Mouse (Mus musculus) inflammation-experienced regulatory T-cells, adult 6 months (primary cell): ENCODE data around the gene Ptprf. TPM values are rescaled to one million over a fixed set of nuclear protein-coding genes. Genes with fewer than 3 reads are reported as not detected.

ENCODE experiments used
- ATAC-seq: one replicate; pipeline ENCODE4 v1.8.0; 2017
- polyA plus RNA-seq, 3 experiments: library from polyadenylated mRNA; unstranded; fragments of 100-300 nt; shearing (Covaris generic); gene quantifications; one replicate each; pipeline ENCODE4 v1.2.1; 2017

Gene Ptprf
- polyA plus RNA-seq, 3 experiments from 2014 or later, result 0.11 to 0.92 (median 0.56) TPM

DNA sequence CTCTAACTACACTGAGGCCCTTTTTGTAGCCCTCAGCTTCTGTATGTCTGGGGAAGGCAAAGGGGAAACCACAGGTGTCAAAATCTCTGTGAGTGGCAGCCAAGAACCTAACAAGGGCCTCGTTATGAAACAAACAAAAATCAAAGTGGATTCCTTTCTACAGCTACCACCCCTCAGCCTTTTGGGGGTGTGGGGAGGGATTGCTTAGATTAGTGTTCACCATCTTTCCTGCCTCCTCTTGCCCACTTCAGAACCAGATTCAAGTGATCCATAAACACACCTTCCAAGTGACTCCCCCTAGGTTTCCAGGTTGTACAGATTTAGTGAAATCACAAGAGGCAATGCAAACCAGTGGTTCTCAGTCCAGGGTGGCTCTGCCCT, 9.0 kb downstream of the Ptprf start:
- no peak for ATAC-seq

DNA sequence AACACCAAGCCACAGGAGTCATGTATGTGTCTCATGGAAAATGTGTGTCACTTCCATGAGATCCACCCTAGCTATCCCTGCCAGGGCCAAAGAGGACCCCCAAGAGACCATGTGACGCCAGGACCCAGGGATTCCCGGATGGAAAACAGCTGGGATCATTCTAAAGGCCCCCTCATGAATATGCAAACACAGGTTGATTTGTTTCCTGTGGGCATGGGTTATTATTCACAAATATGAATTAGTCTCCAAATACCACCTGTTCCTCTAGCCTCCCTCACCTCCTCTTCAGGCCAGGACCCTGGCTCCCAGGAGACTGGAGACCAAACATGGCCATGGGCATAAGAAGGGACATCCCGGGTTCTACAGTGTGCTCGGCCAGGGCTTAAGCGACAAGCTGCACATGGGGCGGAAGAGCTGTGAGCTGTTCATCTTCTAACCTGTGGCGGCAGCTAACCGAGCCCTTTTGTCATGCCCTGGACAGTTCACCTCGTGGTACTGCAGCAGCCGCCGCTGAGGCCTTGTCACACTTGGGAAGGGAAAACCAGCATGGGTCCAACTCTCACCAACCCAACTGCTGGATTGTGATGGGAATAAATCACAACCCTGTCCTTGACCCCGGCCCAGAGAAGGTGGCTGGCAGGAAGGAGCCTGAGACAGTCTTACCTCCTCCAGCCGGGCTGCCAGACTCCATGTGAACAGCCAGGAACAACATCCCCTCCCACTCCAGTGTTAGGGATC, 9.6 kb downstream of the Ptprf start:
- ATAC-seq, result no peak

DNA sequence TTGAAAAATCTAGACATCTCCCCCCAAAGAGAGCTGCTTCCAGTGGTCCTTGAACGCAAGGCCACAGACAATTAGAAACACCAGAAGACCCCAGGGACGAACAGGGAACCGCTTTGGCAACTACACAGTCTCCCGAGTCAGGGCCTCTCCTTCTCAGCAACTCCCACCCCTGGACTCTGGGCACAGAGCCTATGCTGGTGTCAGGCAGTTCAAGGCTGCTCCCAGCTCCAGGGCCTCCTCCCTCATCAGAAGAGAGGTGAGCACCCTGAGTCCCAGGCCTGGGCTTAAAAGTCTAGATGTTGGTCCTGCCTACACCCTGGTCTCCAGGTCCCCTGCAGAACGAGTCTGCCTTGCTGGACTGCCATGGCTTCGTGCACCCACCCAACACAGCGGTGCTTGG, 10.7 kb downstream of the Ptprf start:
- no peak for ATAC-seq

DNA sequence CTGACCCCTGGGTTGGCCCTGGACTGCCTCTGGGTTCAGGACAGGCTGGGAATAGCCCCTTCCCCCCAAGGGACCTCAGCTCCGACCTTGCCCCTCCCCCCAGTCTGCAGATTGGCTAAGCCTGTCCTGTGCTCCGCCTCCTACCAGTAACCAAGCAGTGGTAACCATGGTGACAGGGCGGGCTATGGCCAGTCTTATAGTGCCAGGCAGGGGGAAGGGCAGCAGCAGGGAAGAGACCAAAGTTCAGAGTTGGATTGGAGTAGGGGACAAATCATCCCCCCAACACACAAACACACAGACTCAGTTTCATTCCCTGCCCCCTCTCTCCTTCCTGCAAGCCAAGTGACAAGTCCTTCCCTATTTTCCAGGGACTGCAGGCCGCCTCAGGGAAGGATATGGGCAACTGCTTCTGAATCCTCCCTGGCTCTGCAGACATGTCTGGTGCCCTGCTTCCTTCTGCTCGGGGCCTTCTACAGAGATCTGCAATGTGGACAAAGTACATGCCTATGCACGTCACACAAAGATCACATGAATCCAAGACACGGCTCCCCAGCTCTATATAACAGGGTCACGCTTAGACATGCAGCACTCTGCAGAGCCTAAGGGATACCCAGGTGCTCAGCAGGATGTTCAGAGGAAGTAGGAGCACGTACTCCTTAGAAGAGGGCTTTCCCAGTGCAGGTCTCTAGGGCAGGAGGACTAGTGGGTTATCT, 14.5 kb downstream of the Ptprf start:
- ATAC-seq, result no peak

DNA sequence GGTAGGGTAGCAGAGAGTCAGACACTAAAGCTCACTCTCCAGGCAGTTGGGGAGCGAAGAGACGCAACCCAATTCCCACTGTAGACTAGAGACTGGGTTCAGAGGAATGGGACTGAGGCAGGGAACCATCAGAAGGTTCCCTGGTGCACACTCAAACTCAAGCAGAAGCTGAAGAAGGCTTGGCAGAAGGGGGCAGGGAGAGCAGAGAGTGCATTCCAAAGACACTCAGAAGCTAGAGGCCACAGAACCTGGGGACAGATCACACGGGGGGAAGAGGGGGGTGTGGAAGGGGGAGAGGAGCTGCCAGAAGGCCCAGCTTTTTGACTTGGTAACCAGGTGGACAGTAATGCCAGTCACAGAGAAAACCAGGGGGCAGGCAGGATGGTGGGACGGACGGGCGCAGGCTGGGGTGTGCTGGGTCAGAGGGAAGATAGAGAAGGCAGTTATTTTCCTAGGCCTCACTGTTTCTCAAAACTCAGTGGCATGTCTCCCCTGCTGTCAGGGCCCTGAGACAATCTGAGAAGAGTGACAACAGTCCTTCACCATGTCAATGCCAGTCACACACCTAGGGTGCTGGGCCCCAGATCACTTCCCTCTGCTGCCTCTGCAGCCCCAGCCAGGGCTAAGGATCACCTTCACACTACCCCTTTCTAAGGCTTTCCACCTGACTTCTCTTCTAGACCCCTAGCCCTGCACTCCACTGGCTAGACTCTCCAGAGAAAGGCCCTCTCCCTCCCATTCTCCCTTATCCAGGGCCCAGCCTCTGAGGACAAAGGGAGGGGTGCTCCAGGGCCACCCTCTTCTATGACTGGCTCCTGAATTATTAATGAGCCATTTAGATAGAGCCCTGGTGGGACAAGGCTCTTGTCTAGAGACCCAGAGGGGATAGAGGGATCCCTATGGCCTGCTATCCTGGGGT, 15.3 kb downstream of the Ptprf start:
- ATAC-seq, result no peak

DNA sequence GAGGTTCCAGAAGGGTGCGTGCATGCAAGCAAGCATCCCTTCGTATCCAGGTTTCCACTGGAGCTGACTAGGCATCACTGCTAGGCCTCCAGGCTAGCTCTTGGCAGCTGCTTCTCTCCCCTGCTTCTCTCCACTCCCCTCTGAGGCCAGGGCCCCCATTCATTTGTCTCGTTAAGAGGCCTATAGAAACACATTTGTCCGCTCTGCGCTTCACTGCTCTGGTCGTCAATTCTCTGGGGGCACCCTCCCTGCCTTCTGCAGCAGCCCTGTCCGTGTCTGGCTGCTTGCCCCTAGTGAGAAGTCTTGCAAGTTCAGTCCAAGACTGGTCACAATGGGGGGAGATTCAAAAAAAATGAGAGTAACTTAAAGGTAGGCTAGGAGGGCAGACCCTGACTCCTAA, 16.7 kb downstream of the Ptprf start:
- no peak for ATAC-seq

DNA sequence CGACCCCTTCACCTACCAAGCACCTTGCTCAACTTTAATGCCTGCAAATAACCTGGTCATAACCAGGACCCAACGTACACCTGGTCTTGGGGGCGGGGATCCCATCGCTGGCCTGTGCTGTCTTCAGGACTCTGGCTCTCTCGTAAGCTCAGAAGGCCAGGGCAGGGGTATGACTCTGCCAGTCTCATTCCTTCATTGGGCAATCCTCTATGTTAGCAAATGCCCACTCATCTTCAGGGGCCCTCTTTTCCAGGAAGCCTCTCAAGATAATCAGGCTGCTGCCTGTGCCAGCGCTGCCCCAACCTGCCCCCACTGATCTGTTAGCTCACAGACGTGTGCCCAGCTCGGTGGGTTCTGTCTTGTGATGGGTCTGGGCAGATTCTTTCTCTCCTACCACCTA, 17.2 kb downstream of the Ptprf start:
- no peak for ATAC-seq

DNA sequence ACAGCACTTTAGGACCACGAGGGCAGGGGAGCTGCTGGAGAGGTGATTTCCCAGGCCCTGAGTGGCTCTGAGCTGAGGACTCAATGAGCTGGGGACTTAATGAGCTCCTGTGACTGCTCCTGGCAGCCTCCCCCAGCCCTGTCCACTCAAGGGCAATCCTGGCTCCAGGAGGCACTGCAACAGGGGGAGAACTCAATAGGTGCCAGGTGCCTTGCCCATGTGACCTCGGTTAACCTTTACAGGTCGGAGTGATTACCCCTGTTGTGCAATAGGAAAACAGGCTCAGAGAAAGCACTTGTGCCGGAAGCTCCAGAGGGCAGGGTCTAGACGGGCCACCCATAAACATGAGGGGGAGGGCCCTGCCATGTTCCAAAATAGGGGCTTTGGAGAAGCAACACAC, 17.7 kb downstream of the Ptprf start:
- ATAC-seq, result no peak

DNA sequence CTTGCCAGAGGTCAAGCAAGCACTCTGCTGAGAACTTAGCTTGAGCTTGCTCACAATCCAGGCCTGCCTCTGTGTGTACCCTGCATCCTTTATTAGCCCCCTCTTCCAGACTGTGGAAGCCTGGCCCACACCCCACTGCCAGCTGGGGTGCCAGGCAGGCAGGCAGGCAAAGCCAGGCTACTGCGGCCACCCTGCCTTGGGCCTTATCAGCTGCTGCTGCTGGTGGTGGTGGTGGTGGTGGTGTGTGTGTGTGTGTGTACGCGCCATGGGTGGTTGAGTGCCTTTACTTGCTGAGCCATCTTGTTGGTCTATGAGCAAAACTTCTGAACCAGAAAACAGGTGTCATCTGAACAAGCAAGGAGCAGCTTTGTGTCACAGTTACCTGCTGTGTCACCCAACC, 18.3 kb downstream of the Ptprf start:
- no peak for ATAC-seq

DNA sequence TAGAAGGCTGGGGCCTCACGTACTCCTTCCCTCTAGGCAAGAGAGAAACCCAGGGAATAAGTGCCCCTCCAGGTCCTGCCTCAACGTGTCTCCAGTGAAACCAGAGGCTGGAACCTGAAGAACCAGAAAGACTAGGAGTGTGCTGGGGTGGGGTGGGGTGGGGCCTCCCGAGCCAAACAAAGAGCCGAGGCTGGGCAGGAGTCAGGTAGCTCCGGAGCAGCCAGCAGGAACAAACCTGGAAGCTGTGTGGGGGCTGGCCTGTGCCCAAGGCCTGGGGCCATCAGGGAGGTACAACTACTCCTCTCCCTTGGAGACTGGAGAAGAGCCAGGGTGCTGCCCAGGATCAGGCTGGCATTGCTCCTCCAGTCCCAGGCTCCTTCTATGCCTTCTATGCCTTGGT, 18.9 kb downstream of the Ptprf start:
- ATAC-seq, result no peak

DNA sequence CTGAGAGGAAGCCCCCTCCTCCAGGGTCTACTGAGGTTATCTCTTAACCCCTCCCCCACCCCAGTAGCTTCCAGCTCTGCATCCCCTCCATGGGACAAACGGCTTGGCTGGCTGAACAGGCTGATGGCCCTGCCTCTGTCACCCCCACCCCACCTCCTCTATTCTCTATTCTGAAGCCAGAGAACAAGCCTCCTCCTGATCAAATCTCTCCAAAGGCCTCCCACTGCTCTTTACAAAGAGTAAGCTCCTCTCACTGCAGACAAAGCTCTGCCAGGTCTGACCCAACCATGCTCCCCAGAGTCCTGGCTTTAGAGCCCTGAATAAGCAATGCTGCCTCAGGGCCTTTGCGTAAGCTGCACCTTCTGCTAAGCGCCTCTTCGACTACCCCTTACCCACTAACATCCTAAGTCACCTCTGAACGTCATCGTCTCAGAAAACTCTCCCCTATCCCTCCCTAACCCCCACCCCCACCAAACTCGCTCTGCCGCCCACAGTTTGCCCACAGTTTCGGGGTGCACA, 19.6 kb downstream of the Ptprf start:
- no peak for ATAC-seq

DNA sequence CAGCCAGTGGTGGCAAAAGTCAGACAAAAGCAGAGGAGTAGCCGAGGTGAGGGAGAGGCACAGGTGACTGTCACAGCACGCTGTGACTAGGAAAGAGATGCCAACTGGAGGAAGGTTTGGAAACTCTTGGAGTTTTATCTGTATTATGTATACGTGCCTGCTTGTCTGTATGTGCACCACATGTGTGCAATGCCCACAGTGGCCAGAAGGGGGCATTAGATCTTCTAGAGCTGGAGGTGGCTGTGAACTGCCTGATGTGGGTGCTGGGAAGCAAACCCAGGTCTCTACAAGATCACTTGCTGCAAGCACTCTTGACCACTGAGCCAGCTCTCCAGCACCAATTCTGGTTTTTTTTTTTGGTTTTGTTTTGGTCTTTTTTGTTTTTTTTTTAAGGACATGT, 20.5 kb downstream of the Ptprf start:
- ATAC-seq, result no peak

DNA sequence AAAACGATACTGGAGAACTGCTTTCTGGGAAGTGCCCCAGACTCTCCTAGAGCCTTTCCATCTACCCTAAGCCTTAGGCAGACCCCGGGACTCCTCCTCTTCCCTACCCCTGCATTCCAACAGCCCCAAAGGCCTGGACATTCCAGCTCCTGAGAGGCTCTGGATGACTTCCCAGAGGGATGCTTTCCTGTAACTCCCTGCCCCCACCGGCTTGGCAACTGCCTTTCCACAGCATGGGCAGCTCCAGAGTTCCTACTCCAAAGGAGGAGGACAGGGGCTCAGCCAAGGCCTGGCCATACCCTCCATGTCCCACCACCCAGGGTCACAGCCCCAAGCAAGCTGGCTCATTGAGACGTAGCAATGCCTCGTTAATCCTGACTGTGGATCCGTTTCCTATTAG, 21.2 kb downstream of the Ptprf start:
- no peak for ATAC-seq

DNA sequence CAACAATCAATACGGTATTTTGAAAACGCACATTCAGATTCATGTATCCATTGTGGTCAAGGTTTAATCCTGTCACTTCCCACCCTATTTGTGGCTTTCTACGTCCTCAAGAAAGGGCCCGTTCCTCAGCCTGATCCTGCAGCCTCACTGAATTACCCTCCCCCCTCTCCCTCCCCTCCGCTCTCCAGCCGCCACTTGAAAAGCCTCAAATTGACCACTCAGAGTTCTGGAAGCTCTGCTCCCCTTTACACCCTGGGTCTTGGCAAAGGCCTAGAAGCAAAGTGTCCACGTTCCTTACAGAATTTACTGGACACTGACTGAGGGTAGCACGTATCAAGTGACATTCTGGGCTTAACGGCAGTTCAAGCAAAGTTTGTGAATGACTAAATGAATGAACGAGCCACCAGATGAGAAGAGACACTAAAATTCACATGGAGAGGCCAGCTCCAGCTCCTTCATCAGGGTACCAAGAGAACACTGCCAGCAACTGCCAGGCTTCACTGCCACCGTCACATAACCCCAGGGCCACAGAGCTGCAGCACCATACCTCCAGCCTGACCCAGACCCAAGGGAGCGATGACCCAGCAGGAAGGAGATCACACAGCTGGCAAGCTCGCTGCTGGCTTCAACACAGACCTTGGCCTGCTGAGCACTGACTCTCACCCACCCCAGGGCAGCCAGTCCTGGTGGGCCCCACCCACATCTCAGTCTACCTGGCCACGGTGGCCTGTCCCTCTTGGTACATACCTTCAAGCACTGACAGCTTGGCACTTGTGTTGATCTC, 22.6 kb downstream of the Ptprf start:
- no peak for ATAC-seq

DNA sequence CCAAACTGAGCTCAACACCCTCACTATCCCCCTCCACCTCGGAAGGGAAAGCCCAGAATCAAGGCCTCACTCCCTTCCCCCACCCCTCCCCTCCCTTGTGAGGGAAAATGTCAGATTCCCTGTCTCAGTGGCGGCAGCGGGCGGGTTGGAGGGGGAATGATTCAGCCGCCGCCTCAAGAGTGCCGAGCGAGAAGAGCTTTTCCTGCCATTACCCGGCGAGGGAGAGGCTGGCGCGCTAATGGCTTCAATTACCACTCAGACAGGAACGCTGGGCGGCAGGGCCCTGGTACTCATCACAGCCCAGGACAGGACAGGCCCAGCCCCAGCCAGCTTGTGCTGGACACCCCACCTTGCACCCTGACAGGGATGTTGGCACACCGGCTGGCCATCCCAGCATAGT, 25.6 kb downstream of the Ptprf start:
- ATAC-seq, result no peak

DNA sequence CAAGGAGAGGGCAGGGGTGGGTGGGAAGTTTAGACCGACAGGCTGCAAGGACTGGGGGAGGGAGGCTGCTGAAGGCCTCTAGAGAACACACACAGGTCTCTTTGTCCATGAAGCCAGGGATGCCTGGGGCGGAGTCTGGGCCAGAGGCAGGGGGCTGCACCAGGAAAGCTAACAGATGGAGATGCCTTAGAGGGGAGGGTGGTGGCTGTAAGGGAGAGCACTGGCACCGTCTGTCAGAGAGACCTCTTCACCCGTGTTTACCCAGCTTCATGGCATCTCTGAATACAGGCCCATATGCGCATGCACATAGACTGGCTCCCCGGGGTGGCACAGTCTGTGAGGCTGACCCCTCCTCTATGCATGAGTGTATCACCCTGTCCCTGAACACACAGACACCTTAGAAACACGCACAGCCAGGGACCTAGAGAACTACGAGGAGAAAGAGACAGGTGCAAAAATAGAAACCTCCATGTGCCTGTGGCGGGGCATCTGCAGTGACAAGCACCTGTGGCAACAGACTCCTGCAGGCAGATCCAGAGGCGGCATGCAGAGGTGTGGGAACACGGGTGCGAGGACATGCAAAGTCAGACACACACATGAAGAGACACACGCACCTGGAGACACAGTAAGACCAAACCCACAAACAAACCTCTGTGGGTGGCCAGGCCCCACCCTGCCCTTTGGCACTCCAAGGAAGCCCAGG, 29.3 kb downstream of the Ptprf start:
- ATAC-seq, result no peak

DNA sequence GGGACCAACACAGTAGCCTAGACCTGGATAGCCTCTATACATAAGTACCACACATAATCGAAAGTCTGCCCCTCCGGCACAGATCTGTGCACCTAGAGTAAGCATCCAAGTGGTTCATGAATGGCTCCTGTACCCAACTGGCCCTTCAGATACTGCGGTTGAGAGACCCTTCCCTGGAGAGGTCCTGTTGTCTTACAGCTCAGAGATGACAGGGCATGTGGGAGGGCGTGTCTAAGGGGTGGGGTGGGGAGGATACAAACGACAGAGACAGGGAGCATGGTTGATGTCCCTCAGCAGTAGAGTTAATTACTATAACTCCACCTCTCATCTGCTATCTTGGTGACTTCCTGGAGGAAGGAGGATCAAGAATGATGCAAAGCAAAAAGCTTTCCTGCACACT, 29.9 kb downstream of the Ptprf start:
- ATAC-seq, result no peak

DNA sequence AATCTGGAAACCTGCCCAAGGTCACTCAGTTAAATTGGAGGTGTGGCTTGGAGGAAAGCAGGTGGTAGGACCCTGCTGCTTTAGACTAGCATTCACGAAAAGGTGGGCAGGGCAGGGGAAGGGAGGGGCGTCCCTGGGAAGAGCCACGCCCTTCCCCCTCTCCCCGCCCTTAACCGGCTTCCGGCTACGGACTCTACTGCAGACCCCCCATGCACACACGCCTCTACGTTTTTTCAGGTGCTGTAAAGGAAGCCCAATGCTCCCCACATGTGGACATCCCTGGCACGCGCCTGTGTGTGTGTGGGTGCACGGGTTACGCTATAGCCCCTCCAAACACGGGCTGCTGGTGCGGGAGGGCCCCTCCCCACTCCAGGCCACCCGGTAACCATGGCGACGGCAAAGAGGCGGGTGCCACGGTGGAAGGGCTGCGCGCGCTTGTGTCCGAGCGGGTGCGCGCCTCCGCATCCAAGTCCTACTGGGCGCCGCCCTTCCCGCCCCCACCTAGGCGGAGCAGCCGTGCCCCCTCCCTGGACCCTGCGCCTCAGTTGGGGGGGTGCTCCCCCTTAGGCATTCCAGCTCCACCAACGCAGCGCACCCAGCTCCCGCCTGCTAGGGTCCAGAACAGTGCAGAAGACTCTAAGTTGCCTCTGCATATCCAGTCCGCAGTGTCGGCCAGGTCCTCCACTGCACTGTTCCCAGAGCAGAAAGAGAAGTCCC, 30.5 kb downstream of the Ptprf start:
- ATAC-seq, result no peak

DNA sequence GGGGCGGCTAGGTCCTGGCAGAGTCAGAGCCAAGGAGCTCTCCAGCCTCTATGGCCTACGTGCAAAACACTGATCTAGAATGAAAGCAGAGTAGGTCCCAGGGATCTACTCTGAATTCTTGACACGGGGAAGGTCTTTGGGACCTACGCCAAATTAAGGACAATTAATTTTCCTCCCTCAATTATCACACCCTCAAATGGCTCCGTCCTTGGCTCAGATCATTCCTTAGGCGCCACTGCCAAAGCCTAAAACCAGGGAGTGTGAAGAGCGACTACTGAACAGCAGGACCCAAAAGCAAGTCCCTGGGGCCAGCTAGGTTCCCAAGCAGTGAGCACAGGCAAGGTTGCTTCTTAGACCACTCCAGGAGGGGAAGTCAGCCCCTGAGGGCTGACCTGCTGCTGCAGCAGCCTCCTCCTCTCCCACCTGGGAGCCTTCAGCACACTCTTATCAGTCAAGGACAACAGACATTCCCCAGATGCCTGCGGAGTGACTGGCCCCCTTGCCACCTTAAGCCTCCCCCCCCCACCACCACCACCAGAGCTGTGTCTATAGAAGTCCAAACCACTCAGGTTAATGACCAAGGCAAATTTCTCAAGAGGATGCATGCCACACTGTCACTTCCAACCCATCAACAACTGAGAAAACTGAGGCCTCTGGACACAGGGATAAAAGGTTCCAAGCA, 31.3 kb downstream of the Ptprf start:
- no peak for ATAC-seq

DNA sequence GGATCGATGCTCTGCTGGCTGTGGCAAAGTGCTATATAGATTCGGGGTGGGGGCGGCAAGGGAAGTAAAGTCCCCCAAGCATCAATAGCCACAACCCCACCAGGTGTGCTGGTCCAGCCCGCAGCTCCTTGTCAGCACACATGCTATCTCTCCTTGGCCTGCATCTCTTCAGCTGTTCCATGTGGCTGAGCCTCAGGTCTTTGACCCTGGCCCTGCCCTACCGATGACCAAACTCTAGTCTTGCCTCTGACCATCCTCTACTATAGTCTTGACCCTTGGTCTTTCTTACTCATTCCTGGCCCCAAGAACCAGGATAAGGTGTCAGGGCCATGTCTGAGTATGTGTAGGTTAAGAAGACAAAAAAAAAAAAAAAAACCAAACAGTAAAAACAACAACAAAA, 33.2 kb downstream of the Ptprf start:
- ATAC-seq, result no peak

DNA sequence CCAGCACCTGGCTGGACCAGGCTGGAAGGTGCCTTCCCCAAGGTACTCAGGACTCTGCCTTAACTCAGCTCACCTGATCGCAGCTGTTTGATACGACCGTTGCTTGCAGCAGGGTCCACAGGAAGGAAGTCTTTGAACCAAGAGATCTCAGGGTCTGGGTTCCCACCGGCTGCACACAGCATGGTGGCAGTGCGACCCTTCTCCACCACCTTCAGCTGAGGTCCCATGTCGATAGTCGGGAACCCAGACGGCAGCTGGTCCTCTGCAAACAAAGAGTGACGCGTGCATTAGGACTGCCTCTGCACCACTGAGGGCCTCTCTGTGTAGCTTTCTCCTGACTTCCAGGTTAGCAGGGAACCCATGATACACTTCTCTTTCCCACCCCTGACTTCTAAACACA, 33.8 kb downstream of the Ptprf start:
- ATAC-seq, result no peak
